Mouse (Mus musculus): ENCODE results near the gene Brs3. TPM values are rescaled to one million over a fixed set of nuclear protein-coding genes. Genes with fewer than 3 reads are reported as not detected.

Brs3 gene
- under 1 TPM; 0.28 to 0.32 TPM for total RNA-seq (2021)

DNA sequence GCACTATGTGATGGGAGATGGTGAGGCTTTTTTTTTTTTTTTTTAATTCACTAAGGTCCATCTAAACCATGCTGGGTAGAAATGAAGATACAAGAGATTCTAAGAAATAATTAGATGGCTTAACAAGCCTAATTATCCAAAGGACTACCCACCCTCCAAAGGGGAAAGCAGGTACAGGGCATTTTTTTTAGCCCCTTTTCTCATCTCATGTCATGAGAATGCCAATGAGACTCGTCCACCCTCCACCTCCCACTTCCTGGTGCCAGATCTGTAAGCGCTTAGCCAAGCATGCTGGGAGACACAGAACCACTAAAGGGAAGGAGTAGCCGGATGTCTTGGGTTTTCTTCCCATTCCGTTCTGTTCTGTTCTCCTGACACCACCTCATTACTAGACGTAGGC is at the start of gene Brs3:
Gene Brs3 (plus strand): TSS at position 301 of the 400 bp plus-strand sequence.
- DNase-seq (ENCODE audit: extremely low spot score in 1 of 2, low spot score in 2 of 2): no peak
- intact Hi-C loops (cut with DNase I): loop anchor here (10.0 kb wide), 1 partner anchor 198 kb away; no protein-coding TSS in a partner anchor

DNA sequence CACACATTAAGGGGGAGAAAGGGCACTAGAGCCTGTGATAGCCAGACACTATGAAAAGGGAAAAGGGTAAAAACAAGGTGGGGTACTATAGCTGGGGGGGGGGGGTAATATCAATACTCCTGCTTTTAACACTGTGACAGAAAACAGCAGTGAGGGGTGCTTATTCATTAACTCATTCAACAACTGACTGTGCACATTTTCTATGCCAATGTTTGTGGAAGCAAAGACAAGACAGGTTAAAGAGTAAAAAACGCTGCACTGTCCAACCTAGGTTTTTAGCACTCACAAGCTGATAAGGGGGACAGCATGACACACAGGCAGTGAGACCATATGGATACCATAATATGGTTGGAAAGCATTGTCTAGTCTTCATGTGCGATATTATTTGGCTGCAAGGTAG is 30.0 kb upstream of the Brs3 start:
- no peak for DNase-seq (ENCODE audit: extremely low spot score in 1 of 2, low spot score in 2 of 2)
- intact Hi-C loops (cut with DNase I): no loop called here

DNA sequence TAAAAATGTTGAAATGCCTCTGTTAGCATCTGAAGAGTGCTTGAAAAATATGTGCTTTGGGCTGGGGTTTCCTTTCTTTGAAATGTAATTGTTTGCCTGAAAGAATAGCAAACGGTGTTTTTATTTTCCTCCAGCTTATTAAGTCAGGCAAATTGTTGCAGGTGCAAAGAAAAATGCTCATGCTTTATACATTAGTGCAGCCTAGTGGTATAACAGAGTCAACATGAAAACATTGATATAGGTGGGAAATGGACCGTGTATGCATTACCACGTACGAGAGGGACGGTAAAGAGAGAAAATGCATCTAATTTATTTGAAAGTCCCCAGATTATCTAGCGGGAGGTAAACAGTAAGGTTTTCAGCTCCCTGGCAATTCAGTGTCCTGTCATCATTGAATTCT is 995 bp downstream of the Brs3 start:
- intact Hi-C loops (cut with DNase I): loop anchor here (10.0 kb wide), 1 partner anchor 199 kb away; no protein-coding TSS in a partner anchor
- DNase-seq (ENCODE audit: extremely low spot score in 1 of 2, low spot score in 2 of 2): no peak

DNA sequence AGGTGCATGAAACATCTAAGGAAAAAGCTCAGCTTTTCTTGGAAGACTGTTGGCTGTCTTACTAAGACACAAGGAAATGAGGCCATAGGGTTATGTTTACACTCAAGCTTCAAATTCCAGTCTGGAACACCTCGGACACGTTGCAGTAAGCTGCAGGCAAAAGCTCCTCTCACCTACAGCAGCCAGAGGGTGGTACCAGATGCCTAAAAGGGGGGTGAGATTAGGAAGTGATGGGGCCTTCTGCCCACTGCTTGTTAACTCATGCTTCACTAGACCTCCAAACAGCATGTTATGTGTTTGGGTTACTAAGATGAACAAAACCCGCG is 9.9 kb downstream of the Brs3 start:
- intact Hi-C loops (cut with DNase I): loop anchor here (10.0 kb wide), 1 partner anchor 408 kb away; no protein-coding TSS in a partner anchor
- no peak for DNase-seq (ENCODE audit: extremely low spot score in 1 of 2, low spot score in 2 of 2)

DNA sequence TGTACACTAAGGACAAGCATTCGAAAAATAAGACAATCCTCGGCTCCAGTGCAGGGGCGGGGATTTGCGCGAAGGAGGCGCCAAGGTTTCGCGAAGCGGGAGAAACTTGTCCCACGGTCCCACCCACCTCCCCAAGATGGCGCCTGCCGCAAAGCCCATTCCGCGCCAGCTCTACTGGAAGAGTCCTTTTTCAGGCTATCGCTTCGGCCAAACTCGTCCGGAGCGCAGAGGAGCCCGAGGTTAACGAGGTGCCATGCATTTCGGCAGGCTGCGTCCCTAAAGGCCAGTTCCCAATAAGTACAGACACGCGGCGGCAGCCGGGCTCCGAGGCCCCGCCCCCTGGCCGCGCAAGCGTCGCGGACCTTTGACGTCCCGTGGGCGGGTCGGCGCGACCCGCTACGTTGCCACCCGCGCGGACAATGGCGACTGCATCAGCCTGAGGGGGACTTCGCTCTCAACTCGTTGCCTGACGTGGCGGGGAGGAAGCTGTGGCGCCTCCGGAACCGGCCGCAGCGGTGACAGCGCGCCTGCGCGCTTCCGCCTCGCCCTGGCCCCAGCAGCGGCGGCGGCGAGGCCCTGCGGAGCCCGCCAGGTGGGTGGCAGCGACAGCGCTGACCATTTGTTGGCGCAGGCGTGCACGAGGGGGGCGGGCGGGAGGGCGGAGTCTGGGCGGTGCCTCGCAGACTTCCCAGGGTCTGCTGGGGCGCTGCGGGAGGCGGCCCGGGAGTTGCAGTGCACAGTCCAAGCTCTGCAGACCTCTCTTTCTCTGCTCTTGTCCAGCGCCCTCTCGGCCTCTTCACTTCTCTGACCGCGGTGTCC is 10.5 kb downstream of the Brs3 start, which contains the start of gene Htatsf1:
Gene Htatsf1 (plus strand): TSS at position 410 of the 819 bp plus-strand sequence.
- DNase-seq (ENCODE audit: extremely low spot score in 1 of 2, low spot score in 2 of 2): peak; percentile 55 to 87
- intact Hi-C loops (cut with DNase I): loop anchor here (10.0 kb wide), 1 partner anchor 409 kb away; no protein-coding TSS in a partner anchor

DNA sequence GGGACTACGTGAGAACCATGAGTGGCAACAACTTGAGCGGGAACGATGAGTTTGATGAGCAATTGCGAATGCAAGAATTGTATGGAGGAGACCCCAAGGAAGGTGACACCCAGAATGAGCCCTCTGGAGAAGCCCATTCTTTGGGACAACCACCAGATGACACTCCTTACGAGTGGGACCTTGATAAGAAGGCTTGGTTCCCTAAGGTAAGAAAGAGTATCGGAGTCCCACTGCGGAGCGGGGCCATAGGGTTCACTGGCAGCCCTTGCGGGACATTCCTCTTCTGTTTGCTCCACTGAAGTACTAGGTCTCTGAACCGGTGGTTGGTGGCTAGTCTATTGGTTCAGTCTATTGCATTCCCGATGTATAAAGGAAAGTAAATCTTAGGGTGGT is 11.1 kb downstream of the Brs3 start:
- intact Hi-C loops (cut with DNase I): loop anchor here (10.0 kb wide), 1 partner anchor 409 kb away; no protein-coding TSS in a partner anchor
- no peak for DNase-seq (ENCODE audit: extremely low spot score in 1 of 2, low spot score in 2 of 2)

DNA sequence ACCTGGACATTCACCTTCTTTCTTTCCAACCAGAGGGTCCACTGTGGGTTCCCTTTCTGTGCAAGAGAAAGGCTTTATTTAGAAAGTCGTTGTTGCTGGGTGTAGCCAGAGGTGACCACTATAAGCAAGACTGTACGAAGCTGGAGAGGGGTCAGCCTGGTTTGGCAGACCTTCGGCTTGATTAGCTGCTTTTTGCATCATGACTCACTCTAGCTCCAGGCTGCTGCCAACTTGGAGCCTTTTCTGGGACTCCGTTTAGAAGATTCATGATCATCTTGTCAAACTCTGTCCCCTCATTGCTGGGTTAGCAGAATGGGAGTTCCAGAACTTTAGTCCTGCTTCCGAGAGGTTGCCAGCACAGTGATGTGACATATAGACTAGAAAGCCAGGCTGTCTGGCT is 38.6 kb downstream of the Brs3 start:
- intact Hi-C loops (cut with DNase I): no loop called here
- DNase-seq (ENCODE audit: extremely low spot score in 1 of 2, low spot score in 2 of 2): no peak

DNA sequence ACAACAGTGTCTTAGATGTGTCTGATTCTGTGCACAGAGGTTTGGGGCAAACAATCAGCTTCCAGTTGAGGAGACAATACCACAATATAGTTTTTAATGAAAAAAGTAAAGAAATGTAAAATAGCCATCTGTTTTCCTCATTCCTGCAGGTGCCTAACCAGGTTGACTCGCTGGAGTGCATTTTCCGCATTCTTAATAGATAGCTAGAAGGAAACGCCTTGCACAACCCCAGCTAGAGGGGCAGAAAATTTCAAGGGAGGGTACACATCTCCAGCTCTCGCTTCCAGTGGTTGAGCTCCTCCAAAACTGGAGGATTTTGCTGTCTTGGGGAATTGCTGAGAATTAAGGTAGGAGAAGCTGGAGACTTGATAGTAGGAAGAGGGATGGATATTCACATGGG is 44.9 kb downstream of the Brs3 start, which contains the start of gene Vgll1:
Gene Vgll1 (plus strand): TSS at position 301 of the 400 bp plus-strand sequence.
- intact Hi-C loops (cut with DNase I): no loop called here
- DNase-seq (ENCODE audit: extremely low spot score in 1 of 2, low spot score in 2 of 2): no peak

Other genes starting within 250 kb of the Brs3 start
- under 1 TPM in 1 of 2 experiments, not detected in 1; 0.16 TPM for gene Map7d3, start 220.7 kb upstream of the Brs3 start, total RNA-seq (2021)
- gene Adgrg4, start 172.9 kb upstream of the Brs3 start, total RNA-seq (2021): not detected
- gene Htatsf1, start 10.5 kb downstream of the Brs3 start, total RNA-seq (2021): 10 to 100 TPM; 55.6 to 60.0 TPM
- not detected for gene Vgll1, start 45.0 kb downstream of the Brs3 start, total RNA-seq (2021)
- not detected for gene Cd40lg, start 169.1 kb downstream of the Brs3 start, total RNA-seq (2021)

All from left cerebral cortex, postnatal 10 days (tissue).